Mouse (Mus musculus): Measurements from ENCODE around the gene Srcap.

Srcap gene

DNA sequence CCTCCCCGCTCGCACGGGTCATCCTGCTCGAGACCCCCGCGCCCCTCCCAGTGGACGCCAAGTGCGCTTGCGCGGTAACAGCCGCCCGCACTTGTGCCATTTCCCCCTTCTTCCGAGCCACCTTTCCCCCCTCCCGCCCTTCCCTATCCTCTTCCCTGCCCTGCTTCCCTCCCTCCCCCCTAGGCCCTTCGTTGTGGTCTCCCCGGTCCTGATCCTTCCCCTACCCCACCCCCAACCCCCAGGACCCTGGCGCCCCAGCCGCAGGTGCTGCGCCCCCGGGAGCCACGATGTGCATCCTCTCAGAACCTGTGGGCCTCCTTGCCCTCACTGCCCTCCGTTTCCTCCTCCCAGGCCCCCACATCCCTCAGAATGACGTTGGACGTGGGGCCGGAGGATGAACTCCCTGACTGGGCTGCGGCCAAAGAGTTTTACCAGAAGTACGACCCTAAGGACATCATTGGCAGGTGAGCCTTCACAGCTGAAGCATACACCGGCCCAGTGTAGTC, 61.8 kb downstream of the Srcap start:
- in situ Hi-C loops (cut with MboI, MseI) = no loop called here

DNA sequence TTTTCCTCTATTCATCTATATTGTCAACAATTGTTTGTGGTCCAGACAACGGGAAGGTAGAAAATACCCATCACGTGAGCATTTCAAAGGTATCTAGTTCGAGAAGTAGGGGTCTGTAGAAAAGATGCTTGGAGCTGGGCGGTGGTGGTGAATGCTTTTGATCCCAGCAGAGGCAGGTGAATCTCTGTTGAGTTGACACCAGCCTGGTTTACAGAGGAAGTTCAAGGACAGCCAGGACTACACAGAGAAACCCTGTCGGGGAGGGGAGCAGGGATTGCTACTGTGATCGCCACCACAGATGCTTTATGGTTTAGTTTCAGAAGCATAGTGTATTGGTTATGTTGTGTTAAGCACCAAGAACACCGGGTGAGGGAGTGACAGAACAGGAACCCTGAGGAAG, 62.3 kb downstream of the Srcap start:
- in situ Hi-C loops (cut with MboI, MseI) = no loop called here

DNA sequence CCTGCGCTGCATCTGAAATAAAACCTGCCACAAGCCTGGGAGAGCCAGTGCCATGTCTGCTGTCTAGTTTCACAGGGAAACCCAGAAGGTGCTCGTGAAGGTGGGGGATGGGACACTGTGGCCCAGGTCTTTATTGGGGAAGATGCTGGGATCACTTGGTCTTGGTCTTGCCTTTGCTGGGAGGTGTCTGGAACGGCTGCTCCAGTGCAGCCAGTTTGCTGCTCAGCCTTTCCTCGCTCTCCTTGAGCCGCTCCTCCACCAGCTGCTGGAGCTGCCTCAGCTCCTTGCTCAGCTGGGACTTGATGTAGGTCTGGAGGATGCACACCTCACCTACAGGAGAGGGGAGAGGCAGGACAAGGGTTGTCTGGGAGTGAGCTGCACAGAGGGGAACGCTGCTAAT, 71.5 kb downstream of the Srcap start:
- in situ Hi-C loops (cut with MboI, MseI) = no loop called here

GRCm38 (mm10) chr7:127585031-127585430, 73.2 kb downstream of the Srcap start:
- in situ Hi-C loops (cut with MboI, MseI) = no loop called here

- in situ Hi-C loops (cut with MboI, MseI) = no loop called here
These were observed 74.4 kb downstream of the Srcap start for GRCm38 (mm10) chr7:127586149-127586548.

- in situ Hi-C loops (cut with MboI, MseI) = no loop called here
These were observed 75.4 kb downstream of the Srcap start for GRCm38 (mm10) chr7:127587196-127587595.

- in situ Hi-C loops (cut with MboI, MseI) = no loop called here
These were observed 76.5 kb downstream of the Srcap start, which contains the start of the genes Ccdc189 and Rnf40 for GRCm38 (mm10) chr7:127588011-127588871. Gene Ccdc189 (minus strand): TSS chr7:127588595. Gene Rnf40 (plus strand): TSS chr7:127588767.

DNA sequence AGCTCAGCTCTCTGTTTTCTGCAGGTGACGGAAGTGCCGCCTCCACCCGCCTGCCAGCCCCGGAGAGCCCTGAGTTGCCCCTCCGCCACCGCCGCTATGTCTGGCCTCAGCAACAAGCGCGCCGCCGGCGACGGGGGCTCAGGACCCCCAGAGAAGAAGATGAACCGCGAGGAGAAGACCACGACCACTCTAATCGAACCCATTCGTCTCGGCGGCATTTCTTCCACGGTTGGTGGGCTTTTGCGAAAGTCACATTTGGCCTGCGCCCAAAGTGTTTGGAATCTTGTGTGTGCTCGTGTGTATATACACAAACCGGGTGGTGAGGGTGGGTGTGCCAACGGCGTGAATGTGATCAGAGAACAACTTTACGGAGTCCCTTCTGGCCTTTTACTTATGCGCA, 77.1 kb downstream of the Srcap start:
- in situ Hi-C loops (cut with MboI, MseI) = no loop called here

- in situ Hi-C loops (cut with MboI, MseI) = no loop called here
These were observed 77.9 kb downstream of the Srcap start for GRCm38 (mm10) chr7:127589637-127590036.

- in situ Hi-C loops (cut with MboI, MseI) = no loop called here
These were observed 79.3 kb downstream of the Srcap start for GRCm38 (mm10) chr7:127591108-127591507.

DNA sequence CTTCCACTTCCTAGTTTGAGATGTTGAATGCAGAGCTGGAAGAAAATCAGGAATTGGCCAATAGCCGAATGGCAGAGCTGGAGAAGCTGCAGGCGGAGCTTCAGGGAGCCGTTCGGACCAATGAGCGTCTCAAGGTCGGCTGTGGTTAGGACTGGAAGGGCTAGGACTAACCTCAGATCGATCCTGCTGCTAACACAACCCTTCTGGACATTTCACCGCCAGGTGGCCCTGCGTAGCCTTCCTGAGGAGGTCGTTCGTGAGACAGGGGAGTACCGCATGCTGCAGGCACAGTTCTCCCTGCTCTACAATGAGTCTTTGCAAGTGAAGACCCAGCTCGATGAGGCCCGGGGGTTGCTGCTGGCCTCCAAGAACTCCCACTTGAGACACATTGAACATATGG, 80.8 kb downstream of the Srcap start:
- in situ Hi-C loops (cut with MboI, MseI) = no loop called here

DNA sequence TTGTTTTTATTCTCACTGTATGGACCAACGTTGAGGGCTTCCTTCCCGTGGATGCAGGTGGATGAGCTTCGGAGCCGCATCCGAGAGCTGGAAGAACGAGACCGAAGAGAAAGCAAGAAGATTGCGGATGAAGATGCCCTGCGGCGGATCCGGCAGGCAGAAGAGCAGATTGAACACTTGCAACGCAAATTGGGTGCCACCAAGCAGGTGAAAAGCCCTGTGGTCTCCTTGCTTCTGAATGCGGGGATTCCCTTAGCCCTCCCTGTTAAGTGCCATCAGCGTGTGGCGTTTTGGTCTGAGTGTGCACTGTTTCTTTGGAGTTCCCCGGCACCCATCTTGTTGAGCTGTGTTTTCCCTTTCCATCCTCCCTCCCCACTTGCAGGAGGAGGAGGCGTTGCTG, 85.0 kb downstream of the Srcap start:
- in situ Hi-C loops (cut with MboI, MseI) = loop anchor here (5.0 kb wide), 1 partner anchor 51 kb away; no protein-coding TSS in a partner anchor

GRCm38 (mm10) chr7:127600612-127601011, 88.8 kb downstream of the Srcap start:
- in situ Hi-C loops (cut with MboI, MseI) = no loop called here

DNA sequence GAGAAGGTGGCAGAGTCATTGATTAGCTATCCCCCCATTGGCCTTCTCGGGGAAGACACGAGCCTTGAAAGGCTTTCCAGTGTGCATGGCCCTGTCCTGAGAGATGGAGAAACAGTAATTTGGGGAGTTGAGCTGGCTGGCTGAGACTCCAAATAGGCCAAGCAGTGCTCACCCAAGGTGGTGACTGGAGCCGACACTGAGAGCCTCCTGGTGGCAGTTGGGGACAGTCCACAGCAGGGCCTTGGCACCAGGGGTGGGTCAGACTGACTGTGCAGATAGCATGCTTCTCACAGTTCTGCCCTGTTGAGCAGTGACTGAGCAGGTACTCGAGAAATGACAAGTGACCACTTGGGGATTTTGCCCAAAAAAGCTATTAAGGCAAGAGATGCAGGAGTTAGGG, 90.0 kb downstream of the Srcap start:
- in situ Hi-C loops (cut with MboI, MseI) = no loop called here

DNA sequence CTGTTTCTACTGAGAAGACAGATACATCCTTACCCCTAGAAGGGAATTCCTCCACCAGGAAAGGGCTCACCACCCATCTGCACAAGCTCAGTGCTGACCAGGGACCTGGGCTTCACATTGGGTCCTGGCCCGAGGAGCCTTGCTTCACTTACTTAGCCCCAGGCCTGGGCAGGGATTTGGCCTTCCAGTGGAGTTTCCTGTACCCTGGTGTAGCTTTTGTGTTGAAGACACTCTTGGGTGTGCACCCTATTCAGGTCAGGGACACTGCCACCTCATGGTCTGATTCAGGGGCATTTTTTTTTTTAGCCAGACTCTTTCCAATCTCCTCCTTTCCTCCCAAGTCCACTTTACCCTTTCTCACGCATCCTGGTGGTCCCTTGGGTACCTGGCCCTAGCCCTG, 91.1 kb downstream of the Srcap start:
- in situ Hi-C loops (cut with MboI, MseI) = no loop called here

DNA sequence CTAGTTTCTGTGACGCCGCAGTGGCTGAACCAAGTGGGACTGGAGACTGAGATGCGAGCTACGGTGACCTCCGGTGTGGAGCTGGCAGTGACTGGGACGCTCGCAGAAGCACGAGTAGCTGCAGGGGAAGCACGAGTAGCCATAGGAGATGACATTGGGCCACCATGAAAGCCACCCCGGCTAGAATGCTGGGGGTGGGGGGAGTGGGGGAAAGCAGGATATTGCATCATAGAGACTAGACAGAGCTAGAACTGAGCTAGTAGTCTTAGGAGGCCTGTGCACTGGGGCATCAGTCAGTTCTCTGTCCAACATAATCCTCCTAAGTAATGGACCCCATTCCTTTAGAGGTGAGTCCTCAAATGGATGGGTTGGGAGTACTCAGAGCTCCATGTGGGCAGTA, 92.5 kb downstream of the Srcap start:
- in situ Hi-C loops (cut with MboI, MseI) = no loop called here

- in situ Hi-C loops (cut with MboI, MseI) = no loop called here
These were observed 95.4 kb downstream of the Srcap start for GRCm38 (mm10) chr7:127607150-127607549.
